Mouse (Mus musculus) embryonic fibroblast, embryonic 13.5 days (primary cell): ENCODE measurements around the gene Gab1.

Experiments used
- CTCF ChIP-seq: IDR thresholded peaks from 2 replicates; pipeline ENCODE4 v1.5.1; 2011; ENCODE audit warnings: mild to moderate bottlenecking, control low read depth, low read length, moderate library complexity, borderline replicate concordance; ENCODE audit not compliant: insufficient read depth
- POLR2A ChIP-seq: IDR thresholded peaks from 2 replicates; pipeline ENCODE4 v1.6.1; 2011; ENCODE audit warnings: low read depth, mild to moderate bottlenecking, control low read depth, low read length, moderate library complexity

DNA sequence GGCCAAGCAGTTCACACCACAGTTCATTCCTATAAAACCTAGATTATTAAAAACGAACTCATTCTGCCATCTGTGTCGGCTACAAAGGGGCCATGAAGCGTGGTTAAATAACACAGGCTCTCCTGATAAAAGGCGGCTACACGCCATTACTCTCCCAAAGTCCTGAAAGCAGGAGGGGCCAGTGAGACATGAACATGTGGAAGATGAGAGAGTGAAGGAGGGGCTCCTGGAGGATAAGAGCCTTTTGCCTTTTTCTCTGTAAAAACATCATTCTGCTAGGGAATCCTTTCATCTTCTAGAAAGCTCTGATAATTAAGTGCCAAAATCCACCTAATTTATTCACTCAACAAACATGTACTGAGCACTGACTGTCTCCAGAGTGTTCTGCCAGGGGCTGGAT, 55.9 kb downstream of the Gab1 start:
- no peak for TF ChIP-seq CTCF
- no peak for TF ChIP-seq POLR2A
